Mouse (Mus musculus) embryonic facial prominence, embryonic 14.5 days (tissue): ENCODE data around the gene Agtpbp1. TPM values are rescaled to one million over a fixed set of nuclear protein-coding genes. Genes with fewer than 3 reads are reported as not detected.

Source experiments
- ATAC-seq: fragments of 200-750 bp; cut with Nextera tagmentation; 2 replicates; pipeline ENCODE4 v1.8.0; 2017; ENCODE audit warnings: low read depth, moderate number of reproducible peaks, moderate TSS enrichment
- DNase-seq: peaks from one replicate; pipeline ENCODE4 v3.0.0-alpha.2; 2015; ENCODE audit warnings: low spot score
- H3K27ac ChIP-seq: fragments of 300-500 bp; sonication (generic); replicated peaks from 2 replicates; pipeline ENCODE4 v1.5.1; 2014; ENCODE audit warnings: low read depth, mild to moderate bottlenecking, low read length, moderate library complexity
- H3K27me3 ChIP-seq: fragments of 300-500 bp; sonication (generic); replicated peaks from 2 replicates; pipeline ENCODE4 v1.6.1; 2014; ENCODE audit warnings: low read length; ENCODE audit not compliant: control insufficient read depth, insufficient read depth
- H3K36me3 ChIP-seq: fragments of 300-500 bp; sonication (generic); 2 replicates; pipeline ENCODE4 v1.6.1; 2014; ENCODE audit warnings: low read length, mixed read lengths; ENCODE audit not compliant: control insufficient read depth, insufficient read depth
- H3K4me1 ChIP-seq: fragments of 300-500 bp; sonication (generic); 2 replicates; pipeline ENCODE4 v1.6.1; 2014; ENCODE audit warnings: antibody characterized with exemption, low read length; ENCODE audit not compliant: control insufficient read depth, insufficient read depth
- H3K4me2 ChIP-seq: fragments of 300-500 bp; sonication (generic); 2 replicates; pipeline ENCODE4 v1.6.1; 2014; ENCODE audit warnings: low read depth, mild to moderate bottlenecking, low read length, moderate library complexity, mixed read lengths
- H3K4me3 ChIP-seq: fragments of 300-500 bp; sonication (generic); 2 replicates; pipeline ENCODE4 v1.5.1; 2014; ENCODE audit warnings: low read depth, mild to moderate bottlenecking, low read length
- H3K9ac ChIP-seq: fragments of 300-500 bp; sonication (generic); 2 replicates; pipeline ENCODE4 v1.6.1; 2014; ENCODE audit warnings: low read depth, mild to moderate bottlenecking, low read length, moderate library complexity, mixed read lengths
- H3K9me3 ChIP-seq: fragments of 300-500 bp; sonication (generic); 2 replicates; pipeline ENCODE4 v1.6.1; 2016; ENCODE audit warnings: low read length; ENCODE audit not compliant: control insufficient read depth
- WGBS: fragments of 180-500 bp; shearing (Covaris S2); extraction: QIAGEN DNeasy Blood & Tissue Kit; methylation state at CpG from one replicate; pipeline ENCODE4 v1.1.7; 2014; 5-methylcytosine and 5-hydroxymethylcytosine counted together
- polyA plus RNA-seq: library from polyadenylated mRNA; unstranded; fragments of >200 nt; fragmentation: Nextera tagmentation; extraction: Ambion mirVana; gene quantifications from 2 replicates; pipeline ENCODE4 v1.2.1, GENCODE M21; 2014

The Agtpbp1 gene
- polyA plus RNA-seq = 24.0 and 25.2 TPM in 2 replicates

DNA sequence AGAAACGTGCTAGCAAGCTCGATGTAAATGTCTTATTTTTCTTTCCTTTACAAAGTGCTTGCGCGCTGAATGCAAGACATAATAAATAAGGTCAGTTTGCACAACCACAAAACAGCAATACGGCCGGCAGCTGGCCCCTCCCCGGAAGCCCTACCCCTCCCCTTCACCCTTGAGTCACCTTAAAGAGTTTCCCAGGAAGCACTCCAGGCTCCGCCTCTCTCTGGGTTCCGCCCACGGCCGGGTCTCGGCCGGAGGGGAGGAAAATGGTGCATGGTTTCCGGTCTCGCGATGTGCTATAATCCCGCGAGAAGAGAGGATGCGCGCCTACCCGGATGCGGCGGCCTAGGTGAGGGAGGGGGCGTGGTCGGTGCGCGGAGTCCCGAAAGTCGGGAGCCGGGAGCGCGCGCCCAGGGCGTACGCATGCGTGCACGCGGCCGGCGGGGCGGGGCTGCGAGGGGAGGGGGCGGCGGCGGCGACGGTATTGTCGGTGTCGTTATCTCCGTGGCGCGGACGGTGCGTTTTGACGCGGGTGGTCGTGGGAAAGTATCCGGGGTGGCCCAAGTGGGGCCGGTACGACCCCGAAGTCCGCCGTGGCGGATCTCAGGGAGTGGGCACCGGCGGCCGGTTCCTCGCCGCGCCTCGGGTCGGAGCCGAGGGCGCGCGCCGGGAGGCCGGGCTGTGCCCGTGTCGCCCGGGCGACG is at the start of gene Agtpbp1, which contains the start of gene Naa35:
TSS of gene Agtpbp1 (minus strand) at position 281 of the 701 bp plus-strand sequence.
TSS of gene Naa35 (plus strand) at position 313 of the 701 bp plus-strand sequence.
- Histone ChIP-seq H3K27ac (peak within 1 kb of the TSS; percentile 75), H3K9ac (peak within 1 kb of the TSS; percentile 86), H3K4me3 (peak within 1 kb of the TSS; percentile 81), H3K36me3 (peaks cover 25% of the 10 kb centered on the region), H3K4me1 (peaks cover 13% of the 10 kb centered on the region), H3K9me3 (no peaks in the 10 kb centered on the region), H3K4me2 (peak within 1 kb of the TSS; percentile 97), H3K27me3 (no peaks in the 10 kb centered on the region)
- peak; percentile 98 for ATAC-seq
- peak; percentile 99 for DNase-seq
- under 1% methylated on average over 44 of the region's 83 CpGs for WGBS

DNA sequence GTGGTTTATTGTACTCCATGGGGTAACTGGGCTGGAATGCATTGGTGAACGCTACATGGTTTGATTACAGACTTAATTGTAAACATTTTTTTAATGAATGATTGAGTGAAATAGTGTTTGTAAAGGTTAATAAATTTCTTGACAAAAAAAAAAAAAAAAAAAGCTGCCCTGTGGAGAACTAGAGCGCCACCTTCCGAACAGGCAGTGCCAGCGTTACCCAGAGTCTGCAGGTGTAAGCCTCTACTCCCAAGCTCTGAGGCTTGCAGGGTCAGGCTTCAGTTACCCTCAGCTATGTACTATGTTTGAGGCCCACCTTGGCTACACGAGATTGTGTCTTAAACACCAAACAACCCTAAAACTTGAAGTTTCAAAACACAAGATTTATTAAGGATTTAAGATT is 49.6 kb upstream of the Agtpbp1 start:
- WGBS = 74% methylated on average over 5 of the region's 5 CpGs
- Histone ChIP-seq H3K4me3 (no peak overlapping the region), H3K4me1 (no peaks in the 10 kb centered on the region), H3K27me3 (no peaks in the 10 kb centered on the region), H3K4me2 (no peak overlapping the region), H3K36me3 (peaks cover 82% of the 10 kb centered on the region), H3K9me3 (no peaks in the 10 kb centered on the region), H3K9ac (no peak overlapping the region), H3K27ac (no peak overlapping the region)
- ATAC-seq (no peak), DNase-seq (no peak)

DNA sequence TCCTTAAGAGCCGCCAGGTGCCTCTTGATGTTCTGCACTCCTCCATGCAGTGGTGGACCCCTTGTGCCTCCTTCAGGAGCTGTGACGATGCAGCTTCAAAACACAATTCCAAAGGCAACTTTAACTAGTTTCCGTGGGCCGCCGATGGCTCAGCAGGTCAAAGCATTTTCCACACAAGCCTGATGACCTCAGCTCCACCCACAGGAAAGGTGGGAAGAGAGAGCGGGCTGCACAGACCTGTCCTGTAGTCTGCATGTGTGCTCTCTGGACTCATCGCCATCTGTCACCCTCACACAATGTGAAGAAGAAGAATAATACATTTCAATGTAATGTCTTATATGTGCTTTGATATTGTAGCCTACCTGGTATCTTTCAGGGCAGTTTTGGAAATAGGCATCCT is 41.7 kb upstream of the Agtpbp1 start:
- Histone ChIP-seq H3K9me3 (no peaks in the 10 kb centered on the region), H3K27me3 (no peaks in the 10 kb centered on the region), H3K4me1 (no peaks in the 10 kb centered on the region), H3K4me3 (no peak overlapping the region), H3K4me2 (no peak overlapping the region), H3K9ac (no peak overlapping the region), H3K36me3 (peaks cover 90% of the 10 kb centered on the region), H3K27ac (no peak overlapping the region)
- no peak for DNase-seq
- ATAC-seq = no peak
- 81% methylated on average over 7 of the region's 7 CpGs for whole genome bisulfite sequencing

DNA sequence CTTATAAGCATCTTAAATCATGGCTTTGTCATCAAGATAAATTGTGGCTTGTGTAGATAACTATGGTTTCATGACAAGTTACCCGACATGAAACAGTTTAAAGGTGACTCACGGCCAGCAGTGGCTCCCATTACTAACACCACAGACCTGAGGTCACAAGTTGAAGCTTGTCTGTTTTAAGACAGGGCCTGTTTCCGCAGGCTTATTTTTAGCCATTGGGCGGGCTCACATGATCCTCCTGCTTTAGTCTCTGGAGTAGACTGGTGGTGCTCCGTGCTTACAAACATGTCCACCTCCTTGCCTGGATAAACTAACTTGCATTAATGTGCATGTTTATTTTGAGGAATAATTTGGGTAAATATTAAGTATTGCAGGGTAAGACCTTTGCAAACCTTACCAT is 39.9 kb upstream of the Agtpbp1 start:
- Histone ChIP-seq H3K9ac (no peak overlapping the region), H3K27ac (no peak overlapping the region), H3K4me2 (no peak overlapping the region), H3K4me1 (no peaks in the 10 kb centered on the region), H3K27me3 (no peaks in the 10 kb centered on the region), H3K9me3 (no peaks in the 10 kb centered on the region), H3K4me3 (no peak overlapping the region), H3K36me3 (peaks cover 90% of the 10 kb centered on the region)
- 0 out of 2 replicates have a peak, but pooled peaks have one; percentile 44 for ATAC-seq
- WGBS = 67% methylated on average over 5 of the region's 5 CpGs
- peak; percentile 32 for DNase-seq

DNA sequence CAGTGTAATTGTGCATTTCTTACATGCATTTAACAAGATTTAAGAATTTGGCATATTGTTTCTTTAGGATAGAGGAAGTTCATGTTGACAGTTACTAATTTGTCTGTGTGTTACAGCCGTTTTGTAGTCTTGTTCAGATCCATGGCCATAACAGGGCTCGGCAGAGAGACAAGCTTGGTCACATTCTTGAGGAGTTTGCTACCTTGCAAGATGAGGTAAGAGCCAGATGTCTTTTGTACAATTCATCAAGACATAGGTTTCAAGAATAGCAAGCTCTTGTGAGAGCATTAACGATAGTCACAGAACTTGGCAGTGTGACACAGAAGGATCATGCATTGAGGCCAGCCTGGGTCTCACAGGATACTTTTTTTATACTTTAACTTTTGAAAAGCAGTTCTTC is 39.4 kb upstream of the Agtpbp1 start:
- ATAC-seq = peak; percentile 62; the same call in 1 of the 2 replicates
- WGBS = 66% methylated on average over 3 of the region's 3 CpGs
- Histone ChIP-seq H3K4me3 (no peak overlapping the region), H3K9ac (no peak overlapping the region), H3K4me2 (no peak overlapping the region), H3K4me1 (no peaks in the 10 kb centered on the region), H3K27ac (no peak overlapping the region), H3K27me3 (no peaks in the 10 kb centered on the region), H3K36me3 (peaks cover 87% of the 10 kb centered on the region), H3K9me3 (no peaks in the 10 kb centered on the region)
- peak; percentile 51 for DNase-seq

DNA sequence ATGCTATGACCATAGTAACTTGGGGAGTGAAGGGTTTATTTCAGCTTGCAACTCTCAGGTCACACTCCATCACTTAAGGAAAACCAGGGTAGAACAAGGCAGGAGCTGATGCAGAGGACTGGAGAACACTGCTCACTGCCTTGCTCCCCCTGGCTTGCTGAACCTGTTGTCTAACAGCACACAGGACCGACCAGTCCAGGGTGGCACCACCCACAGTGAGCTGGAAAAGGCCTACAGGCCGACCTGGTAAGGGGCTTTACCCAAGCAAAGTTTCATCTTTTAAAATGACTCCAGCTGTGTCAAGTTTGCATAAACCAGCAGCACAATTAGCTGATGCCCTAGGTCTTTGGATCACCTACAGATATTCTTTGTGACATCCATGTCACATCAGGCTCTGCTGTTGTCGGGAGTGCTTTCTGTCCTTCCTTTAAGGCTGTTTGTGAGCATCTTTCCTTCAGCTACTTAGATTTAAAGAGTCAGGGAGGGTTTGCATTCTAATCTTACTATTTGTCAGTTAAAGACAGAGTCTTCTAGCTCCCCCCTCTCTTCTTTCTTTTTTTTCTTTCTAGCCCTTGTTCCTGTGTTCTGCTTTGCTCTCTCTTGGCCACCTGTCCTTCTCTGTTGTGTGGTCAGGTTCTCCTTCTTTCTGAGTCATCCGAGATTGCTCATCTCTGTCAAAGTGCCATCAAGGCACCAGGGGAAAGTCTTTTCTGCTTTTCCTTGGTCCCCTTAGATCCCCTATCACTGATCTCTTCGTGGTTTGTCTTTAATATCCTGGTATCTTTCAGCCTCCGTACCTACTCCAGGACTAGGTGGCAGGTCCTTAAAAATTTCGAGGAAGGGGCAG is 36.8 kb upstream of the Agtpbp1 start:
- WGBS = 85% methylated on average over 7 of the region's 7 CpGs
- H3K4me3 ChIP-seq = no peak overlapping the region
- H3K4me2 ChIP-seq = no peak overlapping the region
- peaks cover 87% of the 10 kb centered on the region for H3K36me3 ChIP-seq
- ATAC-seq (no peak), DNase-seq (no peak)
- H3K9me3 ChIP-seq = no peaks in the 10 kb centered on the region
- H3K27me3 ChIP-seq = no peaks in the 10 kb centered on the region
- H3K4me1 ChIP-seq = no peaks in the 10 kb centered on the region
- no peak overlapping the region for H3K27ac ChIP-seq
- no peak overlapping the region for H3K9ac ChIP-seq

DNA sequence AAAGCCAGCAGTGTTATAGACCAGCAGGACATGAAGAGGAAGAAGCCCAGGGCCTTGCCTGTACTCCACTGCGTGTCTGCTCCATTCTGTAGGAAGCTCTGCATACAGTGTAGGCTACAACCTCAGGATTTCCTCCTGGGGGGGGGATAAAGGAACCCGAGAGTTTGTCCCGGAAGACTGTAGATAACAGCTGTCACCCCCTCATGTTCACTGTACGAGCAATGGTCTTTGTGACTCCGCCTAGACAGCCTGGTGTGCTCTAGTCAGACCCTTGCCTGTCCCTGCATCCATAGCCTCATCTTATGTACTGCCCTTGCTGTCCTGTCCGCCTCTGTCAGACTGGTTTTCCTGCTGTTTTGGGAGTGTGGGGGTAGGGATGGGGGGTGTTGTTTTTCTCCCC is 33.4 kb upstream of the Agtpbp1 start:
- DNase-seq (no peak), ATAC-seq (no peak)
- no peak overlapping the region for H3K9ac ChIP-seq
- H3K9me3 ChIP-seq = no peaks in the 10 kb centered on the region
- WGBS = 88% methylated on average over 6 of the region's 6 CpGs
- H3K4me3 ChIP-seq = no peak overlapping the region
- no peaks in the 10 kb centered on the region for H3K27me3 ChIP-seq
- H3K4me2 ChIP-seq = no peak overlapping the region
- H3K27ac ChIP-seq = no peak overlapping the region
- peaks cover 83% of the 10 kb centered on the region for H3K36me3 ChIP-seq
- H3K4me1 ChIP-seq = no peaks in the 10 kb centered on the region

DNA sequence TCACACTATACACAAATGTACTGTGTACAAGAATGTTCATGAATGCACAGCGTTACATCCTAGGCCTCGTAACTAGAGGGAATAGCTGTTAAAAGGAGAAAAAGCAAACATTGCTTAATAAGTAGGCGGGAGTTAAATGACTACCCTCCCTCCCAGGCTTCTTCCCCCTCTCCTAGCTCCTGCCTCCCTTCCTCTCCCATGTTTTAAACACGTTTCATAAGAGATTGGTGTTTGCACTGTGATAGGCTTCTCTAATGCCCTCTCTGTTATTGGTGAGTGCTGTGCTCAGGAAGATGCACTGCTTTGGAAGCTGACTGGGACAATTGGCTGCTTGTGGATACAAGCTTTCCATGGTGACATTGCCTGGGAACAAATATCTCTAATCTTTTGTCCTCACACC is 30.5 kb upstream of the Agtpbp1 start:
- no peaks in the 10 kb centered on the region for H3K27me3 ChIP-seq
- no peak overlapping the region for H3K4me2 ChIP-seq
- H3K9ac ChIP-seq = no peak overlapping the region
- H3K9me3 ChIP-seq = no peaks in the 10 kb centered on the region
- no peaks in the 10 kb centered on the region for H3K4me1 ChIP-seq
- 81% methylated on average over 4 of the region's 4 CpGs for WGBS
- peaks cover 84% of the 10 kb centered on the region for H3K36me3 ChIP-seq
- DNase-seq (no peak), ATAC-seq (no peak)
- no peak overlapping the region for H3K27ac ChIP-seq
- H3K4me3 ChIP-seq = no peak overlapping the region
